Mouse (Mus musculus) MEL (cell line): ENCODE data around the gene Megf8. TPM values are rescaled to one million over a fixed set of nuclear protein-coding genes. Genes with fewer than 3 reads are reported as not detected.

Experiments
- DNase-seq: peaks from one replicate; pipeline ENCODE4 v3.0.0; 2011; ENCODE audit warnings: low read depth, low spot score
- H3K27ac ChIP-seq: 2 replicates; pipeline ENCODE4 v1.5.1; 2012; ENCODE audit warnings: low read depth, mild to moderate bottlenecking, control low read depth, low read length, moderate library complexity; ENCODE audit not compliant: control insufficient read depth
- H3K27me3 ChIP-seq, 2 experiments: fragments of 150-350 bp in 1 of 2; sonication (generic) in 1 of 2; 2 replicates each; pipeline ENCODE4 v1.6.1; 2012; ENCODE audit warnings: low read length in 2 of 2, mild to moderate bottlenecking in 2 of 2, improper control_type of control experiment in 1 of 2, moderate library complexity in 1 of 2; ENCODE audit not compliant: insufficient read depth in 2 of 2, control insufficient read depth in 1 of 2
- H3K36me3 ChIP-seq, 2 experiments: 2 replicates each; pipeline ENCODE4 v1.6.1; 2012 to 2014; ENCODE audit warnings: low read length in 2 of 2, improper control_type of control experiment in 1 of 2, inconsistent platforms in 1 of 2, mild to moderate bottlenecking in 1 of 2; ENCODE audit not compliant: insufficient read depth in 2 of 2, control insufficient read depth in 1 of 2
- H3K4me1 ChIP-seq, 2 experiments: fragments of 150-350 bp in 1 of 2; sonication (generic) in 1 of 2; 2 replicates each; pipeline ENCODE4 v1.6.1; 2012; ENCODE audit warnings: low read length in 2 of 2, improper control_type of control experiment in 1 of 2, mild to moderate bottlenecking in 1 of 2; ENCODE audit not compliant: insufficient read depth in 2 of 2, control insufficient read depth in 1 of 2
- H3K4me3 ChIP-seq, 2 experiments: fragments of 150-350 bp in 1 of 2; sonication (generic) in 1 of 2; 2 replicates each; pipeline ENCODE4 v1.5.1; 2012; ENCODE audit warnings: low read depth in 2 of 2, low read length in 2 of 2, mild to moderate bottlenecking in 2 of 2, moderate library complexity in 2 of 2, control low read depth in 1 of 2, improper control_type of control experiment in 1 of 2; ENCODE audit not compliant: control insufficient read depth in 1 of 2, insufficient read depth in 1 of 2
- H3K79me2 ChIP-seq: 2 replicates; pipeline ENCODE4 v1.6.1; 2012; ENCODE audit warnings: mild to moderate bottlenecking, low read length, moderate library complexity; ENCODE audit not compliant: control insufficient read depth, poor library complexity, insufficient read depth
- H3K9ac ChIP-seq: 2 replicates; pipeline ENCODE4 v1.6.1; 2012; ENCODE audit warnings: low read depth, mild to moderate bottlenecking, control low read depth, low read length, moderate library complexity; ENCODE audit not compliant: control insufficient read depth, poor library complexity, severe bottlenecking
- H3K9me3 ChIP-seq: fragments of 150-350 bp; sonication (generic); replicated peaks from 2 replicates; pipeline ENCODE4 v1.6.1; 2012; ENCODE audit warnings: mild to moderate bottlenecking, low read length, improper control_type of control experiment, moderate library complexity; ENCODE audit not compliant: insufficient read depth
- BHLHE40 ChIP-seq: IDR thresholded peaks from 2 replicates; pipeline ENCODE4 v1.6.1; 2012; ENCODE audit warnings: low read depth, mild to moderate bottlenecking, inconsistent platforms, low read length, improper control_type of control experiment, borderline replicate concordance
- CHD2 ChIP-seq: IDR thresholded peaks from 2 replicates; pipeline ENCODE4 v1.6.1; 2011; ENCODE audit warnings: low read length, improper control_type of control experiment
- E2F4 ChIP-seq: IDR thresholded peaks from 2 replicates; pipeline ENCODE4 v1.6.1; 2011; ENCODE audit warnings: low read depth, low read length, improper control_type of control experiment, borderline replicate concordance
- HCFC1 ChIP-seq: IDR thresholded peaks from 2 replicates; pipeline ENCODE4 v1.6.1; 2012; ENCODE audit warnings: low read depth, mild to moderate bottlenecking, inconsistent platforms, low read length, improper control_type of control experiment, moderate library complexity
- KAT2A ChIP-seq: conservative IDR thresholded peaks from 2 replicates; pipeline ENCODE4 v1.6.1; 2012; ENCODE audit warnings: low read depth, low read length, improper control_type of control experiment, inconsistent platforms
- MAZ ChIP-seq: IDR thresholded peaks from 2 replicates; pipeline ENCODE4 v1.6.1; 2012; ENCODE audit warnings: low read depth, mild to moderate bottlenecking, inconsistent platforms, low read length, improper control_type of control experiment
- MYB ChIP-seq: IDR thresholded peaks from 2 replicates; pipeline ENCODE4 v1.6.1; 2011; ENCODE audit warnings: mild to moderate bottlenecking, low read depth, low read length, improper control_type of control experiment
- NRF1 ChIP-seq: IDR thresholded peaks from 2 replicates; pipeline ENCODE4 v1.6.1; 2014; ENCODE audit warnings: low read depth, mild to moderate bottlenecking, inconsistent platforms, low read length, improper control_type of control experiment, moderate library complexity; ENCODE audit not compliant: poor library complexity, insufficient read depth, severe bottlenecking
- POLR2AphosphoS5 ChIP-seq: IDR thresholded peaks from 2 replicates; pipeline ENCODE4 v1.6.1; 2012; ENCODE audit warnings: low read depth, borderline replicate concordance, mild to moderate bottlenecking, inconsistent platforms, low read length, moderate library complexity, mixed read lengths
- SIN3A ChIP-seq: IDR thresholded peaks from 2 replicates; pipeline ENCODE4 v1.6.1; 2012; ENCODE audit warnings: low read length, improper control_type of control experiment, inconsistent platforms
- SMC3 ChIP-seq: IDR thresholded peaks from 2 replicates; pipeline ENCODE4 v1.6.1; 2011; ENCODE audit warnings: low read depth, low read length, improper control_type of control experiment
- TAL1 ChIP-seq: IDR thresholded peaks from 2 replicates; pipeline ENCODE4 v1.6.1; 2012; ENCODE audit warnings: mild to moderate bottlenecking, inconsistent platforms, low read length, moderate library complexity, mixed read lengths
- USF2 ChIP-seq, 2 experiments: IDR thresholded peaks; 2 replicates each; pipeline ENCODE4 v1.6.1; 2011 to 2012; ENCODE audit warnings: improper control_type of control experiment in 2 of 2, low read length in 2 of 2, borderline replicate concordance in 1 of 2, inconsistent platforms in 1 of 2, low read depth in 1 of 2, mild to moderate bottlenecking in 1 of 2; ENCODE audit not compliant: insufficient read depth in 1 of 2
- polyA plus RNA-seq, 2 experiments: library from polyadenylated mRNA; stranded (reverse) in 1 of 2; unstranded in 1 of 2; fragments of >175 nt in 1 of 2; fragments of >200 nt in 1 of 2; gene quantifications; 2 replicates each; pipeline versions ENCODE4 v1.2.1 to v1.2.4; 2012; ENCODE audit warnings: low replicate concordance in 2 of 2, low read depth in 1 of 2; ENCODE audit not compliant: insufficient read length in 2 of 2, insufficient read depth in 1 of 2, missing spikeins in 1 of 2
- total RNA-seq: library from RNA; depleted of rRNA; stranded (reverse); fragments of 300-350 nt; gene quantifications from 2 replicates; pipeline ENCODE4 v1.2.3, GENCODE M21; 2012

The Megf8 gene
- total and polyA plus RNA-seq, 3 experiments: 12.7 to 22.0 TPM; not detected in 1

DNA sequence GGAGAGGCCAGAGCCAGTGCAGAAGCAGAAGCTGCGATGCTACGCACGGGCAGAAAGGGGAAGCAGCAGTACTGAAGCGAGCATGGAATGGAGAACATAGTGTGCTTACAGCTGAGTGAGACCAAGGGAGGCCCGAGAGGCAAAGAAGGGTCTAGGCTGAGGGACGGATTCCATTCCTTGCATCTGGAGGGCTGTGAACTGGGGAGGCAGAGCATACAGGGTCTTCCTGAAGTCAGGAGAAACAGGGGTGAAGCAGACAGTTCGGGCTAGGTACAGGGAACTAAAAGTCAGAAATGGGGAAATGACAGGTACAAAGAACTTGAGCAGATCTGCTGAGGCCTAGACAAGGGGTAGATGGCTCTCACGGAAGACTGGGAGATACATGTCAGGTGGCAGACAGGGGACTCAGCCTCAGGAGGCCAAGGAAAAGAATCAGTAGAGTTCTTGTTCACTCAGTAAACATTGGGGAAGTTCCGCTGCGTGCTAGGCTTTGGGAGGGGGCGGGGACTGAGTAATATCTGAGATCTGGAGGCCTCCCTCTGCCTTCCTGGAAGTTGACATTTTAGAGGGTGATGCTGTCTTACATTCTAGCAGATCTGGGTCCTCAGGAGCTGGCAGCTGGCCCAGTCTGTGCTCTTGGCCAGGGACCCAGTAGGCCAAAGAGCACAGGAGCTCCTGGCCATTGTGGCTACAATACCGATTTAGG lies 69.0 kb downstream of the Megf8 start (continued):
- peak; percentile 36; the same call in 1 of the 2 replicates for TF ChIP-seq MAZ
- TF ChIP-seq BHLHE40: no peak
- no peak for TF ChIP-seq CHD2
- 0 out of 2 replicates have a peak, but pooled peaks have one; percentile 3 for TF ChIP-seq HCFC1

- Histone ChIP-seq H3K79me2 (no peaks in the 10 kb centered on the region; the same call in 1 of the 2 replicates), H3K9me3 (no peaks in the 10 kb centered on the region), H3K4me3 (no peak overlapping the region), H3K27ac (no peak overlapping the region), H3K36me3 (peaks cover 0 to 22% of the 10 kb centered on the region in 2 experiments; a peak in 2 of 4 replicates), H3K27me3 (no peaks in the 10 kb centered on the region), H3K9ac (no peak overlapping the region), H3K4me1 (peaks cover 20 to 31% of the 10 kb centered on the region in 2 experiments)
- no peak for DNase-seq
- no peak for TF ChIP-seq CHD2
- TF ChIP-seq USF2 (IDR thresholded peaks at IDR 0.05; ENCODE audit: borderline replicate concordance in 1 of 2, insufficient read depth in 1 of 2, low read depth in 1 of 2, low read length in 2 of 2): no peak
- no peak for TF ChIP-seq HCFC1
- TF ChIP-seq MYB: no peak
Observed at GRCm38 (mm10) chr7:25387811-25388440, 71.0 kb downstream of the Megf8 start.

DNA sequence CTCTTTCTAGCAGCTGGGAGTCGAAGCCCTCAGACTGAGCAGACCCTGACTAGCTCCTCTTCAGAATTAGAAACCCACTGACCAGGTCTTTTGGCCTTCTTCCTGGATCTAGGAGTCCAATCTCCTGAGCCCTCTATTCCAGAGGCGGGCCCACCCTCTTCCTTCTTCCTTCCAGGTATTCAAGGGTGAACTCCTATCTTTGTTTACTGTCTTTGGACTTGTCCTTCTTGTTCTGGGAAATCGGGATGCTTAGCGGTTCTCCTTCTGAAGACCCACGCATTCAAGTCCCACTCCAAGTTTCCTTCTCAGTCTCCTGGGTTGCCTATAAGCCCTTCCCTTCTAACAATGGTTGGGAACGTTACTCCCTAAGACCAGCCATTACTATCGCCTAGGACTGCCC lies 72.0 kb downstream of the Megf8 start:
- peaks cover 20 to 31% of the 10 kb centered on the region in 2 experiments for H3K4me1 ChIP-seq
- no peak for TF ChIP-seq SMC3
- no peak for TF ChIP-seq E2F4
- no peak for TF ChIP-seq TAL1
- no peak for TF ChIP-seq POLR2AphosphoS5
- TF ChIP-seq NRF1: no peak
- TF ChIP-seq HCFC1: no peak
- no peak for TF ChIP-seq KAT2A
- no peak for TF ChIP-seq SIN3A

More for the DNA sequence above, 72.0 kb downstream of the Megf8 start:
- Histone ChIP-seq H3K9me3 (no peaks in the 10 kb centered on the region), H3K79me2 (no peaks in the 10 kb centered on the region; the same call in 1 of the 2 replicates), H3K27ac (no peak overlapping the region), H3K27me3 (no peaks in the 10 kb centered on the region), H3K36me3 (peaks cover 0 to 22% of the 10 kb centered on the region in 2 experiments; a peak in 2 of 4 replicates), H3K9ac (no peak overlapping the region), H3K4me3 (no peak overlapping the region)
- DNase-seq: no peak
